In the genomic region with DNA sequence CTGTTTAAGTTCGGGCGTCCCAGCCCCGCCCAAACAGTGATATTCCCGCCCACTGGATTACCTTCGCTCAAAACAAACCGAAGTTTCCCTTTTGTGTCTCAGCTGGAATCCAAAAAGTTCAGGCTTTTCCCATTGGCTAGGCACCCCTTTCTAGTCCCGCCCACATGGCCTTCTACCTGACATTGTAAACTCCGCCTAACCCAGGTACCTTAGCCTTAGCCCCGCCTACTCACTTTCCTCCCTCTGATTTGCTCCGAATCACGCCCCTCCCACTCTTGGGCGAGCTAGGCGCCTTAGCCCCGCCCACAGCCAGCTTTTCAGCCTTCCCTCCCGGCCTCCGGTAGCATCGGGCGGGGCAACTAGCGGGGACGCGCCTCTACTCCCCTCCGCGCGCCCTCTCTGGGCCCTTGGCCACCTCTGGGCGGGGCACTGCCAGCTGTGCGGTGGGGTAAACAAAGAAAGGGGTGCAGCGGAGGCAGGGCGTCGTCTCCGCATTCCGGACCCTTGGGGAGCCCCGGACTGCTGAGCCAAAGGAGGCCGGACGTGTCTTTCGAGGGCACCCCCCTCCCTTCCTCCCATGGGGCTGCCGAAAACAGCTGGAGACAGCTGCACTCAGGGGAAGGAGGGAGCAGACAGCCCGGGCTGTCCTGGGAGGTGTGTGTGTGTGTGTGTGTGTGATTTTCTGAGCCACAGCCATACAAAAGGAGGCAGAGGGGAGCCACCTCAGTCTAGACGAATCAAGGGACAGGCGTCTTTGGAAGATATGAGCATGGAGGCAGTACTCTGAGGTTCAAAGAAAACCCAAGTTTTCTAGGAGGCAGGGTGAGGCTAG, we compare ENCODE assay signal across 8 mouse cellular contexts. TPM values are rescaled to one million over a fixed set of nuclear protein-coding genes. Genes with fewer than 3 reads are reported as not detected.
DNase-seq lines count a peak whose midpoint lies in the region; ATAC-seq and TF ChIP-seq lines count a peak whose summit lies in the region.

No protein-coding gene starts in this region.

- H3K4me2 ChIP-seq in forebrain, embryonic 15.5 days (replicated peaks): peak overlapping the region; percentile 51
- peak overlapping the region; percentile 56 for H3K4me2 ChIP-seq in hindbrain, embryonic 11.5 days (replicated peaks; ENCODE audit: low read depth, low read length)

- no peaks in the 10 kb centered on the region for H3K36me3 ChIP-seq in forebrain, embryonic 15.5 days
- no peaks in the 10 kb centered on the region for H3K36me3 ChIP-seq in hindbrain, embryonic 11.5 days (ENCODE audit: control insufficient read depth, insufficient read depth, low read length)
- H3K36me3 ChIP-seq in small intestine, adult 2 months (ENCODE audit: control insufficient read depth, insufficient read depth, low read length): no peaks in the 10 kb centered on the region

- 1% methylated on average over 39 of the region's 39 CpGs for WGBS in forebrain, embryonic 15.5 days
- 1% methylated on average over 35 of the region's 39 CpGs for WGBS in hindbrain, embryonic 11.5 days
- WGBS in small intestine, adult 2 months: under 1% methylated on average over 39 of the region's 39 CpGs

- peak overlapping the region; percentile 37 for H3K4me3 ChIP-seq in forebrain, embryonic 15.5 days
- H3K4me3 ChIP-seq in hindbrain, embryonic 11.5 days (ENCODE audit: low read depth, low read length): peak overlapping the region; percentile 30
- H3K4me3 ChIP-seq in small intestine, adult 2 months (ENCODE audit: low read depth, low read length): peak overlapping the region; percentile 60

- intact Hi-C loops in left cerebral cortex, postnatal 14 days (cut with DNase I): loop anchor here (10.0 kb wide), 2 partner anchors 174 to 354 kb away; partner anchors contain the start of gene Zfp607b

- H3K27me3 ChIP-seq in forebrain, embryonic 15.5 days: peaks cover 91% of the 10 kb centered on the region
- peaks cover 98% of the 10 kb centered on the region for H3K27me3 ChIP-seq in hindbrain, embryonic 11.5 days (ENCODE audit: control insufficient read depth, insufficient read depth, low read length)
- H3K27me3 ChIP-seq in small intestine, adult 2 months (ENCODE audit: control insufficient read depth, insufficient read depth, low read length): peaks cover 23% of the 10 kb centered on the region

- TF ChIP-seq CTCF in small intestine, adult 2 months (IDR thresholded peaks at IDR 0.05; ENCODE audit: extremely low read depth, insufficient read length, insufficient replicate concordance, low read depth, low read length): no peak

- H3K9ac ChIP-seq in forebrain, embryonic 15.5 days (replicated peaks): 0 out of 2 replicates have a peak overlapping the region, but pooled peaks have one; percentile 30
- H3K9ac ChIP-seq in hindbrain, embryonic 11.5 days (ENCODE audit: low read depth, low read length): no peak overlapping the region

- no peaks in the 10 kb centered on the region for H3K9me3 ChIP-seq in forebrain, embryonic 15.5 days
- H3K9me3 ChIP-seq in hindbrain, embryonic 11.5 days (ENCODE audit: control insufficient read depth, low read length): no peaks in the 10 kb centered on the region

- H3K27ac ChIP-seq in forebrain, embryonic 15.5 days (replicated peaks): no peak overlapping the region
- no peak overlapping the region for H3K27ac ChIP-seq in hindbrain, embryonic 11.5 days (ENCODE audit: low read depth, low read length)
- H3K27ac ChIP-seq in small intestine, adult 2 months (ENCODE audit: insufficient read depth, low read depth, low read length): peak overlapping the region; percentile 61

- peaks cover 52% of the 10 kb centered on the region for H3K4me1 ChIP-seq in forebrain, embryonic 15.5 days
- peaks cover 24% of the 10 kb centered on the region for H3K4me1 ChIP-seq in hindbrain, embryonic 11.5 days (replicated peaks; ENCODE audit: control insufficient read depth, insufficient read depth, low read length)
- peaks cover 22% of the 10 kb centered on the region for H3K4me1 ChIP-seq in small intestine, adult 2 months (ENCODE audit: control insufficient read depth, insufficient read depth, insufficient read length, low read length)

- DNase-seq in MEL-GATA-1-ER (ENCODE audit: extremely low read depth, low read depth) (peak; percentile 81), MN1 (ENCODE audit: low spot score) (no peak)
- DNase-seq in c-Kit-negative CD71-positive TER-119-positive erythroid progenitor cells, embryonic 14.5 days (ENCODE audit: low read depth, low spot score): peak; percentile 60
- DNase-seq in hindbrain, embryonic 11.5 days (ENCODE audit: low spot score): peak; percentile 81
- peak; percentile 59 to 60 for DNase-seq in left cerebral cortex, postnatal 14 days (ENCODE audit: low spot score in 2 of 2)
- DNase-seq in mesoderm, embryonic 11.5 days (ENCODE audit: low read depth, low spot score): peak; percentile 78

- no peak for TF ChIP-seq POLR2A in small intestine, adult 2 months (IDR thresholded peaks at IDR 0.05; ENCODE audit: low read depth, low read length)

- ATAC-seq in forebrain, embryonic 15.5 days (replicated peaks): no peak
- ATAC-seq in hindbrain, embryonic 11.5 days (ENCODE audit: low FRiP score): 0 out of 2 replicates have a peak, but pooled peaks have one; percentile 10

RNA-seq across cellular contexts. Expression of gene Ltbp4, which starts 6.6 kb away (rescaled TPM):
- polyA plus RNA-seq in forebrain, embryonic 15.5 days (2015; fragmentation: Nextera tagmentation; extraction: Ambion mirVana): 13.3 and 15.0 TPM in 2 replicates
- polyA plus RNA-seq in hindbrain, embryonic 11.5 days (2014; fragmentation: Nextera tagmentation; extraction: Ambion mirVana): 2.4 and 3.9 TPM in 2 replicates
- total RNA-seq in left cerebral cortex, postnatal 14 days (2021): 10 to 100 TPM; 62.5 to 62.6 TPM
- polyA plus RNA-seq in small intestine, adult 2 months (2012; rRNA removed): 136 and 163 TPM in 2 replicates

RNA-seq across cellular contexts. Expression of gene Shkbp1, which starts 24.9 kb away (rescaled TPM):
- polyA plus RNA-seq in forebrain, embryonic 15.5 days (2015; fragmentation: Nextera tagmentation; extraction: Ambion mirVana): 90.2 and 91.5 TPM in 2 replicates
- 51.5 and 56.7 TPM in 2 replicates for polyA plus RNA-seq in hindbrain, embryonic 11.5 days (2014; fragmentation: Nextera tagmentation; extraction: Ambion mirVana)
- total RNA-seq in left cerebral cortex, postnatal 14 days (2021): 10 to 100 TPM; 22.2 to 27.4 TPM
- polyA plus RNA-seq in small intestine, adult 2 months (2012; rRNA removed): 62.1 and 115 TPM in 2 replicates

RNA-seq across cellular contexts. Expression of gene Gm20479, which starts 26.3 kb away (rescaled TPM):
- 0.46 TPM in 1 of 2 replicates, not detected in the other for polyA plus RNA-seq in forebrain, embryonic 15.5 days (2015; fragmentation: Nextera tagmentation; extraction: Ambion mirVana)
- 0.33 and 0.57 TPM in 2 replicates for polyA plus RNA-seq in hindbrain, embryonic 11.5 days (2014; fragmentation: Nextera tagmentation; extraction: Ambion mirVana)
- total RNA-seq in left cerebral cortex, postnatal 14 days (2021): not detected
- polyA plus RNA-seq in small intestine, adult 2 months (2012; rRNA removed): not detected in 2 replicates
